Comparison of ENCODE assay signal across 30 mouse cellular contexts in genomic region chr19:22754498-22754897, GRCm38 (mm10).
DNase-seq lines count a peak whose midpoint lies in the region; ATAC-seq lines count a peak whose summit lies in the region.
"Had no signal": no experiment of that assay in that cellular context is flagged by ENCODE, and none has a peak within 500 bp of the region (broad histone marks: within the 10 kb centered on the region; RNA-seq: fewer than 3 reads in every experiment).

No protein-coding gene starts in this region.

- peak; percentile 48; the same call in 1 of the 2 replicates for ATAC-seq in limb, embryonic 13.5 days (ENCODE audit: low FRiP score, low read depth)
- ATAC-seq in liver, embryonic 11.5 days (replicated peaks; ENCODE audit: low FRiP score), result no peak
- ATAC-seq: CD4-positive, CD25-positive, alpha-beta regulatory T cell, adult 4 months; forebrain, postnatal 0 days; intestine, embryonic 15.5 days had no signal

- H3K27me3 ChIP-seq in limb, embryonic 13.5 days, result no peaks in the 10 kb centered on the region
- H3K27me3 ChIP-seq in limb, embryonic 10.5 days (ENCODE audit: low read depth, poor library complexity, severe bottlenecking), result no peaks in the 10 kb centered on the region
- H3K27me3 ChIP-seq in liver, embryonic 11.5 days (replicated peaks; ENCODE audit: control insufficient read depth, insufficient read depth, low read length), result no peaks in the 10 kb centered on the region
- H3K27me3 ChIP-seq: embryonic facial prominence, embryonic 15.5 days; forebrain, embryonic 12.5 days; heart, embryonic 15.5 days; hindbrain, embryonic 12.5 days; intestine, embryonic 15.5 days; limb, embryonic 15.5 days; neural tube, embryonic 12.5 days had no signal

- no peak overlapping the region for H3K4me2 ChIP-seq in limb, embryonic 13.5 days (replicated peaks)
- no peak overlapping the region for H3K4me2 ChIP-seq in liver, embryonic 11.5 days
- H3K4me2 ChIP-seq: embryonic facial prominence, embryonic 15.5 days; forebrain, embryonic 12.5 days; heart, embryonic 15.5 days; hindbrain, embryonic 12.5 days; intestine, embryonic 15.5 days; limb, embryonic 15.5 days; neural tube, embryonic 12.5 days had no signal

- no peak overlapping the region for H3K9ac ChIP-seq in limb, embryonic 13.5 days
- no peak overlapping the region for H3K9ac ChIP-seq in liver, embryonic 11.5 days (ENCODE audit: low read depth, low read length)
- H3K9ac ChIP-seq: embryonic facial prominence, embryonic 15.5 days; forebrain, embryonic 12.5 days; forebrain, postnatal 0 days; heart, embryonic 15.5 days; hindbrain, embryonic 12.5 days; intestine, embryonic 15.5 days; limb, embryonic 15.5 days; liver, embryonic 14.5 days; neural tube, embryonic 12.5 days had no signal

- no peak overlapping the region for H3K27ac ChIP-seq in limb, embryonic 13.5 days
- H3K27ac ChIP-seq in limb, embryonic 10.5 days, result no peak overlapping the region
- H3K27ac ChIP-seq in liver, embryonic 11.5 days (ENCODE audit: low read depth, low read length), result no peak overlapping the region
- H3K27ac ChIP-seq: embryonic facial prominence, embryonic 15.5 days; forebrain, embryonic 12.5 days; heart, embryonic 10.5 days; heart, embryonic 15.5 days; hindbrain, embryonic 12.5 days; hindbrain, postnatal 0 days; intestine, embryonic 15.5 days; limb, embryonic 15.5 days; liver, embryonic 14.5 days; midbrain, embryonic 10.5 days; neural tube, embryonic 12.5 days had no signal

- 77% methylated on average over 8 of the region's 8 CpGs for WGBS in limb, embryonic 13.5 days
- WGBS in limb, embryonic 10.5 days, result 85% methylated on average over 8 of the region's 8 CpGs
- 79% methylated on average over 8 of the region's 8 CpGs for WGBS in liver, embryonic 11.5 days

- no peaks in the 10 kb centered on the region for H3K9me3 ChIP-seq in limb, embryonic 13.5 days
- H3K9me3 ChIP-seq in limb, embryonic 10.5 days (replicated peaks), result no peaks in the 10 kb centered on the region
- H3K9me3 ChIP-seq in liver, embryonic 11.5 days (ENCODE audit: control insufficient read depth, low read length), result no peaks in the 10 kb centered on the region
- H3K9me3 ChIP-seq: embryonic facial prominence, embryonic 15.5 days; forebrain, embryonic 12.5 days; heart, embryonic 10.5 days; heart, embryonic 15.5 days; hindbrain, embryonic 12.5 days; intestine, embryonic 15.5 days; limb, embryonic 15.5 days; midbrain, embryonic 10.5 days; neural tube, embryonic 12.5 days had no signal

- H3K36me3 ChIP-seq in limb, embryonic 13.5 days, result no peaks in the 10 kb centered on the region
- H3K36me3 ChIP-seq in limb, embryonic 10.5 days, result no peaks in the 10 kb centered on the region
- no peaks in the 10 kb centered on the region for H3K36me3 ChIP-seq in liver, embryonic 11.5 days (ENCODE audit: control insufficient read depth, insufficient read depth, low read length)
- H3K36me3 ChIP-seq: embryonic facial prominence, embryonic 15.5 days; forebrain, embryonic 12.5 days; heart, embryonic 10.5 days; heart, embryonic 15.5 days; hindbrain, embryonic 12.5 days; intestine, embryonic 15.5 days; limb, embryonic 15.5 days; midbrain, embryonic 10.5 days; neural tube, embryonic 12.5 days had no signal

- peak; percentile 42 for DNase-seq in cerebellum, adult 9-11 months
- no peak for DNase-seq in cerebellum, adult 8-10 months
- DNase-seq in gastrocnemius, postnatal 10 days, result peak; percentile 7
- DNase-seq in gastrocnemius, postnatal 36 days, result no peak
- no peak for DNase-seq in limb, embryonic 10.5 days (ENCODE audit: low spot score)
- DNase-seq in liver, embryonic 11.5 days (ENCODE audit: low spot score), result no peak
- DNase-seq: adrenal gland, postnatal 14 days; heart, adult 11 months; heart, postnatal 36 days; kidney, adult 2 months; kidney, postnatal 36 days; lung, adult 2 months; lung, postnatal 14 days; spleen, adult 18-20 months; thymus, postnatal 14 days had no signal

- H3K4me1 ChIP-seq in limb, embryonic 13.5 days, result peaks cover 8% of the 10 kb centered on the region
- peaks cover 15% of the 10 kb centered on the region for H3K4me1 ChIP-seq in limb, embryonic 10.5 days
- H3K4me1 ChIP-seq in liver, embryonic 11.5 days (replicated peaks; ENCODE audit: control insufficient read depth, insufficient read depth, low read length), result no peaks in the 10 kb centered on the region
- H3K4me1 ChIP-seq: forebrain, embryonic 12.5 days; heart, embryonic 10.5 days; heart, embryonic 15.5 days; intestine, embryonic 15.5 days; neural tube, embryonic 12.5 days had no signal

- H3K4me3 ChIP-seq in limb, embryonic 13.5 days, result no peak overlapping the region
- H3K4me3 ChIP-seq in limb, embryonic 10.5 days, result no peak overlapping the region
- H3K4me3 ChIP-seq in liver, embryonic 11.5 days (ENCODE audit: low read depth, low read length), result no peak overlapping the region
- H3K4me3 ChIP-seq: embryonic facial prominence, embryonic 15.5 days; forebrain, embryonic 12.5 days; heart, embryonic 10.5 days; heart, embryonic 15.5 days; hindbrain, embryonic 12.5 days; intestine, embryonic 15.5 days; limb, embryonic 15.5 days; midbrain, embryonic 10.5 days; myocyte; neural tube, embryonic 12.5 days had no signal

- intact Hi-C loops in gastrocnemius, postnatal 36 days (cut with DNase I), result no loop called here

Comparison
In these comparisons a context has a peak if more than half of its experiments do, and no peak if none do; other contexts are left out.
1. DNase-seq: peak in cerebellum, adult 9-11 months (single experiment) and gastrocnemius, postnatal 10 days (single experiment); none in cerebellum, adult 8-10 months (single experiment), gastrocnemius, postnatal 36 days (0 of 2), limb, embryonic 10.5 days (single experiment) and liver, embryonic 11.5 days (single experiment).